Mouse (Mus musculus) skeletal muscle tissue, adult 2 months (tissue): ENCODE results near the gene Homer3.

Experiments used
- DNase-seq: peaks from one replicate; pipeline ENCODE4 v3.0.0-alpha.2; 2012; ENCODE audit warnings: low read depth, low spot score

Homer3 gene

GRCm38 (mm10) chr8:70284421-70284820 lies 1.8 kb downstream of the Homer3 start:
- DNase-seq, result no peak

GRCm38 (mm10) chr8:70285304-70285703 lies 2.7 kb downstream of the Homer3 start:
- DNase-seq, result no peak

- DNase-seq, result no peak
Observed at GRCm38 (mm10) chr8:70286737-70287136, 4.1 kb downstream of the Homer3 start.

- DNase-seq, result no peak
Observed at GRCm38 (mm10) chr8:70293988-70294405, 11.4 kb downstream of the Homer3 start.

- DNase-seq, result no peak
Observed at GRCm38 (mm10) chr8:70300881-70301280, 18.3 kb downstream of the Homer3 start.

GRCm38 (mm10) chr8:70302358-70302890 lies 19.8 kb downstream of the Homer3 start, which contains the start of the genes Ddx49 and Cope:
Gene Ddx49 (minus strand): TSS chr8:70302489.
Gene Cope (plus strand): TSS chr8:70302518.
- DNase-seq, result peak; percentile 89

- no peak for DNase-seq
Observed at GRCm38 (mm10) chr8:70302901-70303300, 20.3 kb downstream of the Homer3 start.

- no peak for DNase-seq
Observed at GRCm38 (mm10) chr8:70309311-70309710, 26.7 kb downstream of the Homer3 start.

GRCm38 (mm10) chr8:70313399-70313798 lies 30.8 kb downstream of the Homer3 start:
- peak; percentile 97 for DNase-seq

GRCm38 (mm10) chr8:70315624-70316510 lies 33.2 kb downstream of the Homer3 start, which contains the start of gene Cers1:
Gene Cers1 (plus strand): TSS chr8:70315775.
- DNase-seq, result peak; percentile 76

GRCm38 (mm10) chr8:70316511-70317504 lies 34.2 kb downstream of the Homer3 start:
- peak; percentile 57 for DNase-seq

- peak; percentile 85 for DNase-seq
Observed at GRCm38 (mm10) chr8:70317872-70318271, 35.2 kb downstream of the Homer3 start.

- DNase-seq, result no peak
Observed at GRCm38 (mm10) chr8:70323716-70324115, 41.1 kb downstream of the Homer3 start.

GRCm38 (mm10) chr8:70327512-70327911 lies 44.9 kb downstream of the Homer3 start:
- no peak for DNase-seq

- no peak for DNase-seq
Observed at GRCm38 (mm10) chr8:70329124-70329834, 46.7 kb downstream of the Homer3 start, which contains the start of gene Gdf1. Gene Gdf1 (plus strand): TSS chr8:70329817.

GRCm38 (mm10) chr8:70329835-70330740 lies 47.5 kb downstream of the Homer3 start:
- no peak for DNase-seq

GRCm38 (mm10) chr8:70330741-70331364 lies 48.2 kb downstream of the Homer3 start:
- no peak for DNase-seq

- DNase-seq, result no peak
Observed at GRCm38 (mm10) chr8:70331526-70331925, 48.9 kb downstream of the Homer3 start.
